Mouse (Mus musculus): ENCODE measurements around the gene Mcm9. TPM values are rescaled to one million over a fixed set of nuclear protein-coding genes. Genes with fewer than 3 reads are reported as not detected.

The Mcm9 gene
- total and polyA plus RNA-seq, 3 experiments = 1.3 to 4.0 (median 2.3) TPM

GRCm38 (mm10) chr10:53634160-53634559 is 3.9 kb upstream of the Mcm9 start:
- intact Hi-C loops (cut with DNase I) = no loop called here
- Histone ChIP-seq H3K36me3 (ENCODE audit: control insufficient read depth, insufficient read depth, low read length) (no peaks in the 10 kb centered on the region), H3K4me3 (no peak overlapping the region), H3K9ac (ENCODE audit: low read depth, low read length) (no peak overlapping the region), H3K27me3 (ENCODE audit: control insufficient read depth, insufficient read depth, low read length) (no peaks in the 10 kb centered on the region), H3K79me2 (replicated peaks; ENCODE audit: control insufficient read depth, insufficient read depth, low read length) (no peaks in the 10 kb centered on the region), H3K27ac (no peak overlapping the region), H3K4me1 (ENCODE audit: control insufficient read depth, insufficient read depth, low read length) (no peaks in the 10 kb centered on the region)
- no peak for TF ChIP-seq CTCF (IDR thresholded peaks at IDR 0.05)
- no peak for TF ChIP-seq EP300 (IDR thresholded peaks at IDR 0.05; ENCODE audit: insufficient read depth, low read depth, low read length)
- TF ChIP-seq POLR2A (IDR thresholded peaks at IDR 0.05; ENCODE audit: insufficient read depth, low read depth, low read length) = no peak
- WGBS = 83% methylated on average over 10 of the region's 10 CpGs
- no peak for DNase-seq

- Histone ChIP-seq H3K79me2 (replicated peaks; ENCODE audit: control insufficient read depth, insufficient read depth, low read length) (no peaks in the 10 kb centered on the region), H3K27ac (peak overlapping the region; percentile 94), H3K27me3 (ENCODE audit: control insufficient read depth, insufficient read depth, low read length) (no peaks in the 10 kb centered on the region), H3K4me1 (ENCODE audit: control insufficient read depth, insufficient read depth, low read length) (no peaks in the 10 kb centered on the region), H3K4me3 (peak overlapping the region; percentile 94), H3K9ac (ENCODE audit: low read depth, low read length) (peak overlapping the region; percentile 75), H3K36me3 (ENCODE audit: control insufficient read depth, insufficient read depth, low read length) (no peaks in the 10 kb centered on the region)
- peak; percentile 93 to 96 for DNase-seq
- WGBS = under 1% methylated on average over 35 of the region's 35 CpGs
- intact Hi-C loops (cut with DNase I) = loop anchor here (1.0 to 10.0 kb wide), 2 partner anchors 34 to 445 kb away; partner anchors contain the start of genes Asf1a and Man1a
- no peak for TF ChIP-seq CTCF (IDR thresholded peaks at IDR 0.05)
- 0 out of 2 replicates have a peak, but pooled peaks have one; percentile 54 for TF ChIP-seq EP300 (IDR thresholded peaks at IDR 0.05; ENCODE audit: insufficient read depth, low read depth, low read length)
- peak; percentile 59 for TF ChIP-seq POLR2A (IDR thresholded peaks at IDR 0.05; ENCODE audit: insufficient read depth, low read depth, low read length)
These were observed 355 bp downstream of the Mcm9 start for GRCm38 (mm10) chr10:53629918-53630250.

- intact Hi-C loops (cut with DNase I) = loop anchor here (1.0 to 10.0 kb wide), 2 partner anchors 33 to 445 kb away; partner anchors contain the start of genes Asf1a and Man1a
- H3K27ac ChIP-seq = peak overlapping the region; percentile 94
- H3K9ac ChIP-seq (ENCODE audit: low read depth, low read length) = peak overlapping the region; percentile 75
- no peaks in the 10 kb centered on the region for H3K36me3 ChIP-seq (ENCODE audit: control insufficient read depth, insufficient read depth, low read length)
- no peaks in the 10 kb centered on the region for H3K27me3 ChIP-seq (ENCODE audit: control insufficient read depth, insufficient read depth, low read length)
- peak; percentile 92 to 94 for DNase-seq
- H3K79me2 ChIP-seq (replicated peaks; ENCODE audit: control insufficient read depth, insufficient read depth, low read length) = no peaks in the 10 kb centered on the region
- under 1% methylated on average over 67 of the region's 67 CpGs for WGBS
- peak overlapping the region; percentile 94 for H3K4me3 ChIP-seq
- no peaks in the 10 kb centered on the region for H3K4me1 ChIP-seq (ENCODE audit: control insufficient read depth, insufficient read depth, low read length)
- TF ChIP-seq CTCF (IDR thresholded peaks at IDR 0.05) (peak; percentile 62), POLR2A (IDR thresholded peaks at IDR 0.05; ENCODE audit: insufficient read depth, low read depth, low read length) (no peak; the same call in 1 of the 2 replicates), EP300 (IDR thresholded peaks at IDR 0.05; ENCODE audit: insufficient read depth, low read depth, low read length) (no peak)
These were observed 857 bp downstream of the Mcm9 start for GRCm38 (mm10) chr10:53629247-53629917.

- no peak overlapping the region for H3K4me3 ChIP-seq
- no peaks in the 10 kb centered on the region for H3K79me2 ChIP-seq (replicated peaks; ENCODE audit: control insufficient read depth, insufficient read depth, low read length)
- H3K36me3 ChIP-seq (ENCODE audit: control insufficient read depth, insufficient read depth, low read length) = peaks cover 10% of the 10 kb centered on the region
- 33% methylated on average over 8 of the region's 8 CpGs for WGBS
- H3K9ac ChIP-seq (ENCODE audit: low read depth, low read length) = no peak overlapping the region
- TF ChIP-seq CTCF (IDR thresholded peaks at IDR 0.05) = no peak
- no peak for TF ChIP-seq POLR2A (IDR thresholded peaks at IDR 0.05; ENCODE audit: insufficient read depth, low read depth, low read length)
- TF ChIP-seq EP300 (IDR thresholded peaks at IDR 0.05; ENCODE audit: insufficient read depth, low read depth, low read length) = no peak
- no peaks in the 10 kb centered on the region for H3K27me3 ChIP-seq (ENCODE audit: control insufficient read depth, insufficient read depth, low read length)
- intact Hi-C loops (cut with DNase I) = no loop called here
- DNase-seq = no peak
- no peak overlapping the region for H3K27ac ChIP-seq
- peaks cover 2% of the 10 kb centered on the region for H3K4me1 ChIP-seq (ENCODE audit: control insufficient read depth, insufficient read depth, low read length)
These were observed 14.2 kb downstream of the Mcm9 start for GRCm38 (mm10) chr10:53615850-53616616.

GRCm38 (mm10) chr10:53613955-53614354 is 16.3 kb downstream of the Mcm9 start:
- intact Hi-C loops (cut with DNase I) = no loop called here
- 71% methylated on average over 1 of the region's 1 CpGs for WGBS
- Histone ChIP-seq H3K4me3 (no peak overlapping the region), H3K9ac (ENCODE audit: low read depth, low read length) (no peak overlapping the region), H3K27ac (no peak overlapping the region), H3K79me2 (replicated peaks; ENCODE audit: control insufficient read depth, insufficient read depth, low read length) (no peaks in the 10 kb centered on the region), H3K36me3 (ENCODE audit: control insufficient read depth, insufficient read depth, low read length) (peaks cover 10% of the 10 kb centered on the region), H3K27me3 (ENCODE audit: control insufficient read depth, insufficient read depth, low read length) (no peaks in the 10 kb centered on the region), H3K4me1 (ENCODE audit: control insufficient read depth, insufficient read depth, low read length) (peaks cover 2% of the 10 kb centered on the region)
- DNase-seq = no peak
- TF ChIP-seq EP300 (IDR thresholded peaks at IDR 0.05; ENCODE audit: insufficient read depth, low read depth, low read length) = no peak
- no peak for TF ChIP-seq CTCF (IDR thresholded peaks at IDR 0.05)
- TF ChIP-seq POLR2A (IDR thresholded peaks at IDR 0.05; ENCODE audit: insufficient read depth, low read depth, low read length) = no peak

- Histone ChIP-seq H3K36me3 (ENCODE audit: control insufficient read depth, insufficient read depth, low read length) (peaks cover 10% of the 10 kb centered on the region), H3K27ac (no peak overlapping the region), H3K4me3 (no peak overlapping the region), H3K4me1 (ENCODE audit: control insufficient read depth, insufficient read depth, low read length) (peaks cover 2% of the 10 kb centered on the region), H3K27me3 (ENCODE audit: control insufficient read depth, insufficient read depth, low read length) (no peaks in the 10 kb centered on the region), H3K79me2 (replicated peaks; ENCODE audit: control insufficient read depth, insufficient read depth, low read length) (no peaks in the 10 kb centered on the region), H3K9ac (ENCODE audit: low read depth, low read length) (no peak overlapping the region)
- WGBS = 84% methylated on average over 1 of the region's 1 CpGs
- TF ChIP-seq POLR2A (IDR thresholded peaks at IDR 0.05; ENCODE audit: insufficient read depth, low read depth, low read length) = no peak
- no peak for TF ChIP-seq EP300 (IDR thresholded peaks at IDR 0.05; ENCODE audit: insufficient read depth, low read depth, low read length)
- no peak for TF ChIP-seq CTCF (IDR thresholded peaks at IDR 0.05)
- intact Hi-C loops (cut with DNase I) = no loop called here
- DNase-seq = no peak
These were observed 18.1 kb downstream of the Mcm9 start for GRCm38 (mm10) chr10:53612172-53612571.
